Comparison of ENCODE assay signal across 24 mouse cellular contexts in genomic region chr6:77811041-77811440, GRCm38 (mm10).
DNase-seq lines count a peak whose midpoint lies in the region; ATAC-seq and TF ChIP-seq lines count a peak whose summit lies in the region.
"Had no signal": no experiment of that assay in that cellular context is flagged by ENCODE, and none has a peak within 500 bp of the region (broad histone marks: within the 10 kb centered on the region; RNA-seq: fewer than 3 reads in every experiment).

No protein-coding gene starts in this region.

- 0 out of 2 replicates have a peak, but pooled peaks have one; percentile 27 for ATAC-seq in hindbrain, embryonic 16.5 days
- no peak for ATAC-seq in hindbrain, postnatal 0 days
- ATAC-seq in midbrain, embryonic 15.5 days (replicated peaks), result no peak
- no peak for ATAC-seq in midbrain, embryonic 14.5 days (ENCODE audit: low FRiP score, low TSS enrichment)
- ATAC-seq: CD4-positive, CD25-positive, alpha-beta regulatory T cell, adult 4 months; forebrain, embryonic 16.5 days had no signal

- WGBS in hindbrain, embryonic 16.5 days, result 57% methylated on average over 3 of the region's 3 CpGs
- WGBS in hindbrain, postnatal 0 days, result 73% methylated on average over 3 of the region's 3 CpGs
- WGBS in midbrain, embryonic 15.5 days, result 62% methylated on average over 3 of the region's 3 CpGs
- WGBS in midbrain, embryonic 14.5 days, result 59% methylated on average over 3 of the region's 3 CpGs

- no peaks in the 10 kb centered on the region for H3K9me3 ChIP-seq in hindbrain, embryonic 16.5 days (ENCODE audit: control insufficient read depth, low read length)
- H3K9me3 ChIP-seq in hindbrain, postnatal 0 days (ENCODE audit: low read length), result no peaks in the 10 kb centered on the region
- no peaks in the 10 kb centered on the region for H3K9me3 ChIP-seq in midbrain, embryonic 15.5 days
- H3K9me3 ChIP-seq in midbrain, embryonic 14.5 days (ENCODE audit: control insufficient read depth, low read length), result no peaks in the 10 kb centered on the region
- H3K9me3 ChIP-seq: embryonic facial prominence, embryonic 12.5 days; forebrain, embryonic 12.5 days; heart, embryonic 15.5 days had no signal

- H3K27me3 ChIP-seq in hindbrain, embryonic 16.5 days (replicated peaks; ENCODE audit: control insufficient read depth, insufficient read depth, low read length), result no peaks in the 10 kb centered on the region
- H3K27me3 ChIP-seq in hindbrain, postnatal 0 days (ENCODE audit: insufficient read depth, low read length), result no peaks in the 10 kb centered on the region
- H3K27me3 ChIP-seq in midbrain, embryonic 15.5 days (replicated peaks), result no peaks in the 10 kb centered on the region
- H3K27me3 ChIP-seq in midbrain, embryonic 14.5 days (ENCODE audit: control insufficient read depth, insufficient read depth, low read length), result no peaks in the 10 kb centered on the region
- H3K27me3 ChIP-seq: embryonic facial prominence, embryonic 12.5 days; forebrain, embryonic 12.5 days; heart, embryonic 15.5 days had no signal

- H3K4me3 ChIP-seq in hindbrain, embryonic 16.5 days (ENCODE audit: low read length), result no peak overlapping the region
- H3K4me3 ChIP-seq in hindbrain, postnatal 0 days (ENCODE audit: low read length), result no peak overlapping the region
- no peak overlapping the region for H3K4me3 ChIP-seq in midbrain, embryonic 15.5 days
- no peak overlapping the region for H3K4me3 ChIP-seq in midbrain, embryonic 14.5 days (replicated peaks; ENCODE audit: low read depth, low read length)
- H3K4me3 ChIP-seq: embryonic facial prominence, embryonic 12.5 days; forebrain, embryonic 12.5 days; heart, embryonic 15.5 days had no signal

- H3K4me1 ChIP-seq in hindbrain, embryonic 16.5 days (ENCODE audit: control insufficient read depth, insufficient read depth, low read depth, low read length), result no peaks in the 10 kb centered on the region
- no peaks in the 10 kb centered on the region for H3K4me1 ChIP-seq in hindbrain, postnatal 0 days (ENCODE audit: insufficient read depth, low read length)
- peaks cover 20% of the 10 kb centered on the region for H3K4me1 ChIP-seq in midbrain, embryonic 15.5 days
- H3K4me1 ChIP-seq in midbrain, embryonic 14.5 days (ENCODE audit: control insufficient read depth, insufficient read depth, low read length), result peaks cover 9% of the 10 kb centered on the region; the same call in 1 of the 2 replicates
- H3K4me1 ChIP-seq: embryonic facial prominence, embryonic 12.5 days; heart, embryonic 15.5 days had no signal

- peak; percentile 15 for DNase-seq in embryo, embryonic 10.5 days (ENCODE audit: low spot score)
- DNase-seq in embryo, embryonic 10 days (ENCODE audit: low spot score), result no peak
- no peak for DNase-seq in hindbrain, postnatal 0 days (ENCODE audit: low spot score)
- no peak for DNase-seq in midbrain, embryonic 14.5 days
- DNase-seq in embryo, embryonic 9.5 days (ENCODE audit: extremely low spot score), result peak; percentile 7
- DNase-seq in left cerebral cortex, postnatal 14 days (ENCODE audit: low spot score in 2 of 2), result no peak
- DNase-seq: adrenal gland, adult 8-10 months; adrenal gland, postnatal 36 days; B cell, adult 2 months; cerebellum, adult 11 months; cerebellum, adult 8-10 months; cerebellum, postnatal 14 days; gastrocnemius, postnatal 10 days; heart, adult 18-20 months; heart, postnatal 14 days had no signal

- no peak overlapping the region for H3K27ac ChIP-seq in hindbrain, embryonic 16.5 days (ENCODE audit: low read depth, low read length)
- no peak overlapping the region for H3K27ac ChIP-seq in hindbrain, postnatal 0 days
- 0 out of 2 replicates have a peak overlapping the region, but pooled peaks have one; percentile 3 for H3K27ac ChIP-seq in midbrain, embryonic 15.5 days
- no peak overlapping the region for H3K27ac ChIP-seq in midbrain, embryonic 14.5 days (replicated peaks; ENCODE audit: low read depth, low read length)
- H3K27ac ChIP-seq: embryonic facial prominence, embryonic 12.5 days; forebrain, embryonic 12.5 days; heart, embryonic 15.5 days had no signal

- no peak overlapping the region for H3K9ac ChIP-seq in hindbrain, embryonic 16.5 days (ENCODE audit: low read depth, low read length)
- H3K9ac ChIP-seq in hindbrain, postnatal 0 days (replicated peaks; ENCODE audit: low read length), result no peak overlapping the region
- no peak overlapping the region for H3K9ac ChIP-seq in midbrain, embryonic 15.5 days
- no peak overlapping the region for H3K9ac ChIP-seq in midbrain, embryonic 14.5 days (replicated peaks; ENCODE audit: low read length)
- H3K9ac ChIP-seq: embryonic facial prominence, embryonic 12.5 days; forebrain, embryonic 12.5 days; heart, embryonic 15.5 days had no signal

- no peak overlapping the region for H3K4me2 ChIP-seq in hindbrain, embryonic 16.5 days (ENCODE audit: low read length)
- H3K4me2 ChIP-seq in hindbrain, postnatal 0 days (ENCODE audit: low read depth, low read length), result no peak overlapping the region
- H3K4me2 ChIP-seq in midbrain, embryonic 15.5 days, result no peak overlapping the region
- H3K4me2 ChIP-seq in midbrain, embryonic 14.5 days (ENCODE audit: low read length), result no peak overlapping the region
- H3K4me2 ChIP-seq: embryonic facial prominence, embryonic 12.5 days; forebrain, embryonic 12.5 days; heart, embryonic 11.5 days; heart, embryonic 15.5 days had no signal

- no peak for TF ChIP-seq CTCF in hindbrain, postnatal 0 days (IDR thresholded peaks at IDR 0.05; ENCODE audit: low read depth)

- intact Hi-C loops in left cerebral cortex, postnatal 14 days (cut with DNase I), result no loop called here

- H3K36me3 ChIP-seq in hindbrain, embryonic 16.5 days (ENCODE audit: control insufficient read depth, insufficient read depth, low read length), result no peaks in the 10 kb centered on the region
- no peaks in the 10 kb centered on the region for H3K36me3 ChIP-seq in hindbrain, postnatal 0 days (ENCODE audit: insufficient read depth, low read length)
- no peaks in the 10 kb centered on the region for H3K36me3 ChIP-seq in midbrain, embryonic 15.5 days (replicated peaks)
- no peaks in the 10 kb centered on the region for H3K36me3 ChIP-seq in midbrain, embryonic 14.5 days (ENCODE audit: control insufficient read depth, insufficient read depth, low read length)
- H3K36me3 ChIP-seq: embryonic facial prominence, embryonic 12.5 days; forebrain, embryonic 12.5 days; G1E; heart, embryonic 15.5 days had no signal

Comparison
In these comparisons a context has a peak if more than half of its experiments do, and no peak if none do; other contexts are left out.
1. DNase-seq: peak in embryo, embryonic 10.5 days (single experiment) and embryo, embryonic 9.5 days (single experiment); none in embryo, embryonic 10 days (single experiment), hindbrain, postnatal 0 days (single experiment), midbrain, embryonic 14.5 days (single experiment) and left cerebral cortex, postnatal 14 days (0 of 2).